Mouse (Mus musculus) liver (tissue): Measurements from ENCODE around the gene Casz1.

Experiments
- DNase-seq: peaks from one replicate; pipeline ENCODE4 v3.0.0-alpha.2; 2020; ENCODE audit warnings: mixed read lengths

The Casz1 gene

DNA sequence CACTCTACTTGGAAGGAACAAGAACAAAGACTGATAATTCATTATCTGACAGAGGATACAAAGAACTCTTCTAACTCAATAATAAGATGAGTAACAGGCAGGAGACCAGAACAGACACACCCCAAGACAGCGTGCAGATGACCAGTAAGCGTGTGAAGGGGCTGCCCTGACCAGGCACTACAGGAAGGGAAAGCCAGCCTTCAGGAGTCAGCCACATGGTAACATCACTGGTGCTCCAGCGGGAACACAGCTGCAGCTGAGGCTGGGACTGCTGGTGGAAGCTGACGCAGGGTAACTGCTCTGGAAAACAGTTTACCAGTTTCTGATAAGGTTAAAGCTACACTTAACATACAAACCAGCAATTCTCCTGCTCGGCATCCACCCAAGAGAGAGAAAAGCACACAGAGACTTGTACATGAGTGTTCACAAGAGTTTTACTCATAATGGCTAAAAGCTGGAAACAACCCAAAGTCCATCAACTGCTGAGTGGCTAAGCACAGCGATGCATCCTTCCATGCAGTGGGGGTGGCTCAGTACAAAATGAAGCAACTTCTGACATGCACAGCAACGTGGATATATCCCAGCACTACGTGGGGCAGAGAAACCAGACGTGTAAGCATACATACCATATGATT is 174.1 kb downstream of the Casz1 start:
- no peak for DNase-seq

- DNase-seq = no peak
Observed at GRCm38 (mm10) chr4:148978926-148979325, 174.7 kb downstream of the Casz1 start.

DNA sequence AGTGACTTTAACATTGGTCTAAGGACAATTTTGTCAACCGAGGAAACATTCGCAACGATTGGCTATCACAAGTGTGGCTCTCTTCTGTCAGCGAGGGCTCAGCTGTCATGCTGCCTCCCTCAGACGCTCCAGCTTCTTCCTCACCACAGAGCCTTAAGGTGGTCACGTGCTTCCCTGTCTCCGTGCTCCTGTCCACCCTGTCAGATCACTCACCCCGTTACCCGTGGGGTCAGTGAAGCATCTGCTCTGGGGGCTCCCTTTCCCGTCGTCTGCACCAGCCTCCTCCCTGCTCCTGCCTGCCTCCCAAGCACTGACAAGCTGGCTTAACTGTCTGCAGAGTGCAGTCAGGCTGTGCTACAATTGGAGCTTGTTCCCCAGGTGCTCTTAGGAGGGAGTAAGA is 175.6 kb downstream of the Casz1 start:
- no peak for DNase-seq

GRCm38 (mm10) chr4:148982274-148982673 is 178.0 kb downstream of the Casz1 start:
- DNase-seq = no peak

DNA sequence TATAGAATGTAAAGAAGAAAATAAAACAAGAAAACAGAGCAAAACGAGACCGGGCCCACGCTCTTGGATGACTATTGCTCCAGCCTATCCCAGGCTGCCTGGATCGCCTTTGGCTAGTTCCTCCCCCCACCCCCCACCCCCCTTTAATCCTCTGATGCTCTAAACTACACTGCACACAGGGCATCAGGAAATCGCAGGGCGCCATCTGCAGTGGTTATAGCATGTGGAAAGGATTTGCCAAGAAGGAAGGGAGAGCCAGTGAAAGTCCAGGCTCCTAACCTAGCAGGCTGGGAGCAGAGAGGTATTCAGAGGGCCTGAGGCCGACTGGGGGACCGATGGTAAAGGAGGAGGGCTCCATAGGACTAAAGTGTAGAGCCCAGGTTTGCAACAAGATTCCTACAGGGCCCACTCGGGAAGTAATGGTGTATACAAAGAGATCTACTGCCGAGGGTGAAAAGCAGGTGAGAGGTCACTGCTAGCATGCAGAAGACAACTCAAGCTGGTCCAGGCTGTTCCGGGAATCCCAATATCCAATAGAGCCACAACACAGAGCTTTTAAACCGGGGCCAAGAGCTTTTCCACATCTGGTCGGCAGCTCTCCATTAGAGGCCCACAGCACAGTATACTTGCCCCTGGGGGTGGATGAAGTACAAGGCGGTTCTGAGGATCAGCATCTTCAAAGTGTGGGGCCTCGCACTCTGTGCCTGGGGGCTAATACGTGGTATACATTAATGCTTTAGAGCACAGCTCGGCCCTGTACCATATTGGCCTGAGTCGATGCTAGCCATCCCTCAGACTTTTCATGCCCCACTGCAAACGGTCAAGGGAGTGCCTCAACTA is 180.7 kb downstream of the Casz1 start:
- no peak for DNase-seq

DNA sequence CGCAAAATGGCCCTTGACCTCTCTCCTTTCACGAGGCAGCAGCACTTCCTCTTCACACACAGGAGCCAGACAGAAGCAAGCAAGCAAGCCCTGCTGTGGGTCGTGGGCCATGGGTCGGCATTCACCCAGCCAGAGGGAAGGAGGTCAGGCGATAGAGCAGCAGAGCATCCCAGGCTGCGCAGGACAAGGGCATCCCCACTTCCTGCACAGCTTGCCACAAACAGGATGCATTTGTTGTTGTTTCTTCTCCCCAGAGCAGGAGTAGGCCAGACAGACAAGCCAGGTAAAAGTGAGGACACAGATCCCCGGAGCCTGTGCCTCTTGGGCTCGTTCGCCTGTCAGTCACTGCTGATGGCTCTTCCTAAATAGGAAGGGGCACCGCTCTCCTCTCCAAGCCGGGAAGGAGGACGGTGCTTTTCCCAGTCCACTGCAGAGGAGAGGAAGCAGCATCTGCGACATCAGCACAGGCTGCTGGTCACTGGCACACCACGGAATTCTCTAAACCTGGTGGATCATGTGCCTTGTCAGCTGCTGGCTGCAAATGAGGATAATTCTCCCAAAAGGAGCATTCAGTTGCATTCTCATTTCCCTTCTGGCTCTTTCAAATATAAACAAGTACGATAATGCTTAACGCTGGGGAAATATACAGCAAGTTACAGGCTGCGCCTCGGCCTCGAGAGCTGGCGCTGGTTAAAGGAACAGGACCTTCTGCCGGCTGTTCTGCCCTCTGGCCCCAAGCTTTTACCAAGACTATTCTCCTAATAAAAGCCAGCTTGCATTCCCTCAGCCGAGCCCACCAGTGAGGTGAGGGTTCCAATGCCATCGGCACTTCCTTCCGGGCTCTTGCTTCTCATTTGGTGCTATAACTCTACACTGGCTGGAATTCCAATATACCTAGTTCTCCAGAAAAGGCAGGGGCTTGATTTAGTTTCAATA is 181.6 kb downstream of the Casz1 start:
- no peak for DNase-seq

GRCm38 (mm10) chr4:148990038-148990437 is 185.8 kb downstream of the Casz1 start:
- DNase-seq = no peak

- DNase-seq = no peak
Observed at GRCm38 (mm10) chr4:148993948-148994347, 189.7 kb downstream of the Casz1 start.

GRCm38 (mm10) chr4:149000746-149001145 is 196.5 kb downstream of the Casz1 start:
- DNase-seq = no peak

DNA sequence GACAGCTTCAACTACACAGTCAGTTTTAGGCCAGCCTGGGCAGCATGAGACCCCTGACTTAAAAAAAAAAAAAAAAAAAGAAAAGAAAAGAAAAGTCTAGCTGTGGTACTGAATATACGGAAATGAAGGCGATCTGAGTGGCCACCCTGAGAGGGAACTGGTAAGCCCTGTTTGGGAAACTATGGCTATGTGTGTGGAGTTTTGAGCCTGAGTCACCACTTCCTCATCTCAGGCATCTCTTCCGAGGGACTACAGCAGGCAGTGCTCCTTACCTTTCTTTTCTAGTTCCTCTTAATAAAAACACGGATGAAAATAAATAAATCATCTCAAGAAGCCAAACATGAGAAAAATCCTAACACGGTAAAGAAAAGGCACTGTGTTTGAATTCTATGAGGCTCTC is 197.3 kb downstream of the Casz1 start:
- DNase-seq = no peak

- no peak for DNase-seq
Observed at GRCm38 (mm10) chr4:149002441-149003093, 198.3 kb downstream of the Casz1 start.
